Mouse (Mus musculus) kidney, postnatal 4 days (tissue): Measurements from ENCODE around the gene Mmadhc.

Experiments
- DNase-seq, 2 experiments: peaks; one replicate each; pipeline ENCODE4 v3.0.0; 2021; ENCODE audit warnings: mixed read lengths in 2 of 2

Mmadhc gene

DNA sequence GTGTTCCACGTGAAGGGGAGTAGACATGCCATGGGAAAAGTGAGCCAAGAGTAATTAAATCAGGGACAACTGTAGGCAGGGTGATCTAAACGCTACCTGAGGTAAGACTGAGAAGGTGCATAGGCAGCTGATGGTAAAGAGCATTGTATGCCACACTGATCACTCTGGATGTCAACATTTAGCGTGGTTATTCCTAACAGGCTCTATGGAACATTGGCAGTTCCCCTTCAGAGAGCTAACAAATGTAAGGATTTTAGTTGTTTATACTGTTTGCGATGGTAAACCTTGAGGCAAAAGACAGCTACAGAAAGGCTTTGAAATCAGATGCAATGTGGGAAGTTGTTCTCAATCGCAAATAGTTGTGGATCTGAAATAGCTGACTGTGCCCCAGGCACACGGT is 32.5 kb downstream of the Mmadhc start:
- no peak for DNase-seq

DNA sequence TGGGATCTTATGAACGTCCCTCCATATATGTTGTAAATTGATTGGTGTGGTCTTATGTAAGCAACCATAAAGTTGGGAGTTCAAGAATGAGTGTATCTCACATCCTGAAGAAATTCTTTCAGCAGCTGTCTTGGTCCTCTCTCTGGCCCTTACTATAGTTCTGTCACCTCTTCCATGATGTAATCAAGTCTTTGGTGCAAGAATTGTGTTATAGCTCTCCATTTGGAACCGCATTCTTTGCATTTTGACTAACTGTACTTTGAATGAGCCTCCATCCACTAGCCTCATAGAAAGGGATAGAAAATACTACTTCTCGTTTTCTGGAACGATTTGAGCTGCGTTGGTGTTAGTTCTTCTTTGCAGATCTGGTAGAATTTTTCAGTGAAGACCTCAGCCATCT is 41.6 kb downstream of the Mmadhc start:
- no peak for DNase-seq

DNA sequence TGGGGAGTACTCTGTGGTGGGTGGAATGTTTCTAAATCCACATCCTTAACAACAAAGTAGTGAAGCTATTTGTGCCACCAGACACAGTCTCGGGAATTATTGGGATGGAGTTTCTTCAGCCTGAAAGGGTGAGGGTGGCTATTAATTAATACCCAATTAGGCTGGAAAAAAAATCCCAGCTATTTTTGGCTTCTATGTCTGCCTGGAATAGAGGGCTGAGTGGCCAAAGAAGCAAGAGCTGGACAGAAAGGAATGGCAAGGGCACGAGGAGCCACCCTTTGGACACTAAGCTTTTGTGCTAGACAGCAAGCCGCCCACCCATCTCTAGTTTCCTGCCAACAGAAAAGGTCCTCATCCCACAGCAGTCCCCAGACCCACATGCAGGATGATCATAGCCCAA is 48.0 kb downstream of the Mmadhc start:
- DNase-seq, result no peak

DNA sequence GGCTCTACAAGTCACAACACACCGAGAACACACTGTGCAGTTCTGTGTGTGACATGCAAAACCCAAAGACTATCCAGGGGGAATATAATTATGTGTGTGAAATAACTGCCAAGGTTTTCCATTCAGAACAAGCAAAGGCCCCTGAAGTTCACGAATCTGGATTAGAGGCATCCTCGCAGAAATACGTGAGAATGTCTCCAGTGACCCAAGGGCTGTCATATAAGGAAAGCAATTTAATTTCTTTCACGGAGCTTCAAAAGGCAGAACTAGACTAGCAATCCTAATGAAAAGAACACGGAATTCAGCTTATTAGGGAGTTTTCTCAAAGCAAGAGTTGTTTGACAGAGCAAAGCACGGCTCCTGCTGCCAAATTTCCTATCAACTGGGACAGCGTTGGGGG is 63.1 kb downstream of the Mmadhc start:
- peak in 1 of 2 experiments; percentile 6 for DNase-seq
